Mouse (Mus musculus) spleen, adult 2 months (tissue): ENCODE data around the gene Stam. TPM values are rescaled to one million over a fixed set of nuclear protein-coding genes. Genes with fewer than 3 reads are reported as not detected.

Experiments used
- DNase-seq, 2 experiments: peaks; one replicate each; pipeline versions ENCODE4 v3.0.0 to v3.0.0-alpha.2; 2012 to 2021; ENCODE audit warnings: low spot score in 2 of 2, low read depth in 1 of 2
- H3K27ac ChIP-seq: fragments of 200-500 bp; 2 replicates; pipeline ENCODE4 v1.5.1; 2012; ENCODE audit warnings: low read length, inconsistent platforms; ENCODE audit not compliant: insufficient read depth
- H3K27me3 ChIP-seq: fragments of 200-500 bp; 2 replicates; pipeline ENCODE4 v1.6.1; 2012; ENCODE audit warnings: mild to moderate bottlenecking, moderate library complexity, low read length, inconsistent platforms; ENCODE audit not compliant: control insufficient read depth, insufficient read depth
- H3K36me3 ChIP-seq: fragments of 200-500 bp; 2 replicates; pipeline ENCODE4 v1.6.1; 2012; ENCODE audit warnings: mild to moderate bottlenecking, low read length, inconsistent platforms; ENCODE audit not compliant: control insufficient read depth, insufficient read depth
- H3K4me1 ChIP-seq: fragments of 200-500 bp; 2 replicates; pipeline ENCODE4 v1.6.1; 2011; ENCODE audit warnings: inconsistent platforms; ENCODE audit not compliant: control insufficient read depth, insufficient read depth, insufficient read length
- H3K4me3 ChIP-seq: fragments of 200-500 bp; 2 replicates; pipeline ENCODE4 v1.5.1; 2011; ENCODE audit warnings: mild to moderate bottlenecking, inconsistent platforms; ENCODE audit not compliant: insufficient read depth, insufficient read length; ENCODE audit errors: extremely low read depth
- CTCF ChIP-seq: fragments of 200-500 bp; IDR thresholded peaks from 2 replicates; pipeline ENCODE4 v1.5.1; 2011; ENCODE audit warnings: mild to moderate bottlenecking, inconsistent platforms; ENCODE audit not compliant: insufficient read depth, insufficient read length, insufficient replicate concordance; ENCODE audit errors: extremely low read depth
- POLR2A ChIP-seq: fragments of 200-500 bp; IDR thresholded peaks from 2 replicates; pipeline ENCODE4 v1.6.1; 2011; ENCODE audit warnings: low read depth, low read length, inconsistent platforms
- WGBS: fragments of 180-500 bp; shearing (Covaris S2); methylation state at CpG from one replicate; pipeline ENCODE4 v1.1.7; 2018; 5-methylcytosine and 5-hydroxymethylcytosine counted together
- polyA plus RNA-seq: library from polyadenylated mRNA; depleted of rRNA; stranded (reverse); fragments of >200 nt; gene quantifications from 2 replicates; pipeline ENCODE4 v1.2.3, GENCODE M21; 2012

The Stam gene
- polyA plus RNA-seq, 1 experiment: 7.2 TPM

DNA sequence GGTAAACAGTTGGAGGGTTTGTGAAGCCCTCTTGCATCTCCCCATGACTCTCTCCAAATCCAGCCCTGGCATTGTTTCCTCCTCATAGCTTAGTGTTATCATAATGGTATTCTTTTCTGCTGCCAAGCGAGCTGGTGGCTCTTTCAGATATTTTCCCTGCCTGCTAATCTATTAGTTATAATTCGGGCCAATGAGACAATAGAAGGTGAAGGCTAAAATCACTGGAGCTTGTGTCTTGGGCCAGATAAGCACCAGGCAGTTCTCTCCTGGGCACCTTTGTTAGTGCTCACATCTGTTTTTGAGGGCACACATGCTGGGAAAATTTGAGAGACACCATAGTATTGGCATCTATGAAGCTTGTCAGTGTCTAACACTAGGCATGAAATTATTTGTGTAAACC lies 91.2 kb downstream of the Stam start:
- Histone ChIP-seq H3K36me3 (no peaks in the 10 kb centered on the region), H3K4me1 (peaks cover 15% of the 10 kb centered on the region; the same call in 1 of the 2 replicates), H3K27me3 (no peaks in the 10 kb centered on the region), H3K4me3 (no peak overlapping the region), H3K27ac (no peak overlapping the region)
- TF ChIP-seq POLR2A (no peak), CTCF (no peak)
- no peak for DNase-seq
- WGBS: 75% methylated on average over 2 of the region's 2 CpGs

DNA sequence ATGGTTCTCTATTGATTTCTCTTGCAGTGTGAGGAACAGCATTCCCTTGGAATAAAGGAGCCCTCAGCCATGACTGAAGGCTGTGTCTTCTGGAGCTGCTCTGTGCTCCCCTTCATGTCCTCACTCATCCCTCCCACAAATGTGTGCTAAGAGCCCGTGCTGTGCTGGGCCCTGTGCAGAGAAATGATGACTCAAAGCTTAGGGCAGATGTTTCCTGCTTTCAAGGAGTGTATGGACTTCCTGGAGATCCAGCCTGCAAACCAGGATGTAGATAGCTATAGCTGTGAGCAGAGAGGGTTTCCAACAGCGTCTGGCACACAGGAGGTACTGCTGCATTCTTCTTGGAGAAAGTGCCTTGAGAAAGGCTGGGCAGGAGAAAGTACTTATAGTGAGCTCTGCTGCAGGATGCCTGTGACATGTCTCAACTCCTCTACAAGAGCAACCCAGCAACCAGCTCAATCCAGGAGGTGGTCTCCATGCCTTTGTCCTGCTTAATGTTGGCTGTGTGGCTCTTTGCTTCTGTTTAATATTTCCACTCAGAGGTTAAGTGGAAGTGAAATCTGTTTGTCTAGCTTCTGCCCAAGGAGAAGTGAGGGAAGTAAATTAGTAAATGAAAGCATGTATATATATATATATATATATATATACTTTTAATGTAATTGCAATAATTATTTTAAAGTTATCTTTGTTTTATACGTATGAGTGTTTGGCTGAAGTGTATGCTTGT lies 91.9 kb downstream of the Stam start:
- WGBS: 33% methylated on average over 3 of the region's 3 CpGs
- no peak for DNase-seq
- peaks cover 15% of the 10 kb centered on the region; the same call in 1 of the 2 replicates for H3K4me1 ChIP-seq
- no peak overlapping the region for H3K27ac ChIP-seq
- H3K27me3 ChIP-seq: no peaks in the 10 kb centered on the region
- no peaks in the 10 kb centered on the region for H3K36me3 ChIP-seq
- no peak overlapping the region for H3K4me3 ChIP-seq
- TF ChIP-seq POLR2A (no peak), CTCF (no peak)

DNA sequence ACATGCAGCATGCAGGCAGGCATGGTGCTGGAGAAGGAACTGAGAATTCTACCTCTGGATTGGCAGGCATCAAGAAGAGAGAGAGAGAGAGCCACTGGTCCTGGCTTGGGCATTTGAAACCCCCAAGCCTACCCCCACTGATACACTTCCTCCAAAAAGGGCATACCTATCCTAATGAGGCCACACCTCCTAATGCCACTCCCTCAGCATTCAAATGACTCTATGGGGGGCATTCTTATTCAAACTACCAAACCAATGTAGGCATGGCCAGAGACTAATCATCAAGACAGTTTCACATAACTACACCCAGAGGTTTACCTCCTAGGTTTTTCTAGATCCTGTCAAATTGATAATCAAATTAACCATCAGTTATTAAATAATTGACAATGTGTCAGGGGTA lies 93.8 kb downstream of the Stam start:
- DNase-seq: no peak
- peaks cover 15% of the 10 kb centered on the region; the same call in 1 of the 2 replicates for H3K4me1 ChIP-seq
- no peak overlapping the region for H3K27ac ChIP-seq
- TF ChIP-seq POLR2A (no peak), CTCF (no peak)
- H3K27me3 ChIP-seq: no peaks in the 10 kb centered on the region
- no peak overlapping the region for H3K4me3 ChIP-seq
- no peaks in the 10 kb centered on the region for H3K36me3 ChIP-seq

DNA sequence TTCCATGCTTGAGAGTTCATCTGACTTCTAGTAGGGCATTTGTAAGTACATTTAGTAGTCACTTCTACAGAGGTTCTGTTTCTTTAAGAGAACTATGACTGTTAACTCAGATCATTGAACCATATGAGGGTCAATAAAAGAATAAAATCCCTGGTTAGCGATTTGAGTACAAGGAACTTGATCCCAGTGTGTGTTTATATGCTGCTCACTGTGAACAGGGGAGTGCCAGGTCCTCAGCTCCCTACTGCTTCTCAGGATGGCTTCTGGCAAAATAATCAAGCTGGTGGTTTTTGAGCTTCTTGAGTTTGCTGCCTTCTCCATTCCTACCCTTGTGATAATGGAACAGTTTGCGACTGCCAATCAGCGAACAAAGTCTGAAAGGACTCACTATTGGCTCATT lies 100.4 kb downstream of the Stam start, which contains the start of gene Tmem236:
TSS of gene Tmem236 (plus strand) at position 190 of the 400 bp plus-strand sequence.
- no peak for DNase-seq
- TF ChIP-seq CTCF: no peak
- no peak for TF ChIP-seq POLR2A
- Histone ChIP-seq H3K27me3 (no peaks in the 10 kb centered on the region), H3K36me3 (no peaks in the 10 kb centered on the region), H3K4me1 (no peaks in the 10 kb centered on the region), H3K27ac (no peak within 1 kb of the TSS), H3K4me3 (no peak within 1 kb of the TSS)
- WGBS: 88% methylated on average over 3 of the region's 3 CpGs

DNA sequence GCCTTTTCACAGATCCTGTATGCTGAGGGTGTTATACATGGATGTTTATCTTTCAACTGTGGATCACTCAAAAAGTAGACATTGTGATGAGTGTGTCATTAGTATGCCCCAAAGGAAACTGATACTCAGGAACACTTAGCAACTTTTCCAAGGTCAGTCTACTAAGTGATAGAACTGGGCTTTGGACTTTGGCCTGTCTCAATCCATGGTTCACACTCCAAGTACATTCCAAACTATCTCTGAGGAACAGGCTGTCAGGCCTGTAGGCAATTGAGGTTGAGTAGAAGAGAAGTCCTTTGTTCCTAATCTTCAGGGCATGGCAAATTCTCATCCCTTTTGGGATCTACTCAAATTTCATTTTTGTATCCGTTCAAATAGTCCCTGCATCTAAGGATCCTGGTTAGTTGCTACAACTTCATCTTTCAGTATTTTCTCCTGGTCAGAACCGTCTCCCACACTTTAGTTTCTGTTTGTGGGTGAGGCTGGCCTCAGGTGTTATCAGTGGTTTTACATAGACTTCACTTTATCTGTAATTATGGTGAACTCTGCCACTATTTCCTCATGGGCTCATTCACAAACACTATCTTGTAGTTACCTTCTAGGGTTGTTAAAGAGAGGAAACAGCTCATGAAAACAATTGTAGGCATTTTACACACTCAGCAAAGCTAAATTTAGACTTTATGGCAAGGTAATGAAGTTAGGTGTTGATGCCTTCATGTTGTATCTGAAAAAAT lies 102.7 kb downstream of the Stam start:
- DNase-seq: no peak
- WGBS: 73% methylated on average over 2 of the region's 2 CpGs
- Histone ChIP-seq H3K36me3 (no peaks in the 10 kb centered on the region), H3K27ac (no peak overlapping the region), H3K4me1 (no peaks in the 10 kb centered on the region), H3K4me3 (no peak overlapping the region), H3K27me3 (no peaks in the 10 kb centered on the region)
- TF ChIP-seq POLR2A: no peak
- no peak for TF ChIP-seq CTCF

DNA sequence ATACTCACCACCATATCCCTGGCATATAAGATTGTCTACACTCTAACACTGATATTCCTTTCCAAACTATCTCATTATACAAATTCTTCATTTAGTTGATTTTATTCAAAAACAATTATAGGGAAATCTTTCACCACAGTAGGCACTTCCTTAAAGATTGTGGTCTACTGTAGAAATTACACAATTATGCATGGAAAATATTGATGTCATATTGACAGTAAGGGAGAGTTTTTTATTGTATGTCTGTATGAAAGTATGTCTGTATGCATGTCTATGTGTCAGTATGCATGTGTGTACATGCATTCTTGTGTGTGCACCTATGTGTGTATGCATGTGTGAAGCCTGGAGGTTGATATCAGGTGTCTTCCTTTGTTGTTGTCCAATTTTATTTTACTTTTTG lies 110.5 kb downstream of the Stam start:
- no peaks in the 10 kb centered on the region for H3K36me3 ChIP-seq
- no peaks in the 10 kb centered on the region for H3K27me3 ChIP-seq
- TF ChIP-seq POLR2A: no peak
- no peak for TF ChIP-seq CTCF
- H3K4me3 ChIP-seq: no peak overlapping the region
- no peak for DNase-seq
- H3K27ac ChIP-seq: no peak overlapping the region
- H3K4me1 ChIP-seq: no peaks in the 10 kb centered on the region

DNA sequence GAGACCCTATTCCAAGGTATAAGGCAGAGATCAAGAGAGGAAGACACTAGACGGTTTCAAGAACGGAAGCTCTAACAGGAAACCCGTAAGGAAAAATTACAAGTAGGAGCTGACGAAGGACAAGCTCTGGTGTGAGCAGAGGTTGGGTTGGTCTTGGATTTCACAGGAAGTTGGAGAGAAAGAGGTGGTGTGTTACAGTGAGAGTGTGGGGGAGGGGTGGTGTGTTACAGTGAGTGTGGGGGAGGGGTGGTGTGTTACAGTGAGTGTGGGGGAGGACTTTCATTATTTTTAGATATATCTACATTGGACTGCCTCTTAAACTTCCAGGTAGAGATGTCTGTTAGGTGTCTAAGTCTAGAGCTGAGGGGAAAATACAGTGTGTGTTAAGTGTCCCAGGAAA lies 116.8 kb downstream of the Stam start:
- H3K27me3 ChIP-seq: no peaks in the 10 kb centered on the region
- no peak overlapping the region for H3K4me3 ChIP-seq
- H3K27ac ChIP-seq: no peak overlapping the region
- DNase-seq: no peak
- H3K36me3 ChIP-seq: no peaks in the 10 kb centered on the region
- 70% methylated on average over 4 of the region's 4 CpGs for WGBS
- H3K4me1 ChIP-seq: peaks cover 4% of the 10 kb centered on the region; the same call in 1 of the 2 replicates
- TF ChIP-seq POLR2A (no peak), CTCF (no peak)
